Mouse (Mus musculus) lung, postnatal 0 days (tissue): Measurements from ENCODE around the gene Lpar5. TPM values are rescaled to one million over a fixed set of nuclear protein-coding genes. Genes with fewer than 3 reads are reported as not detected.

Experiments
- ATAC-seq: fragments of 200-750 bp; cut with Nextera tagmentation; 2 replicates; pipeline ENCODE4 v1.8.0; 2017; ENCODE audit warnings: moderate library complexity
- DNase-seq: peaks from one replicate; pipeline ENCODE4 v3.0.0-alpha.2; 2016; ENCODE audit warnings: low spot score
- H3K27ac ChIP-seq: fragments of 300-500 bp; sonication (generic); 2 replicates; pipeline ENCODE4 v1.5.1; 2014; ENCODE audit warnings: antibody characterized with exemption, mild to moderate bottlenecking, low read length, mixed read lengths
- H3K27me3 ChIP-seq: fragments of 300-500 bp; sonication (generic); replicated peaks from 2 replicates; pipeline ENCODE4 v1.6.1; 2014; ENCODE audit warnings: low read length, mixed read lengths; ENCODE audit not compliant: insufficient read depth
- H3K36me3 ChIP-seq: fragments of 300-500 bp; sonication (generic); 2 replicates; pipeline ENCODE4 v1.6.1; 2014; ENCODE audit warnings: low read length, mixed read lengths; ENCODE audit not compliant: insufficient read depth
- H3K4me1 ChIP-seq: fragments of 300-500 bp; sonication (generic); 2 replicates; pipeline ENCODE4 v1.6.1; 2014; ENCODE audit warnings: antibody characterized with exemption, low read depth, low read length, mixed read lengths; ENCODE audit not compliant: insufficient read depth
- H3K4me2 ChIP-seq: fragments of 300-500 bp; sonication (generic); replicated peaks from 2 replicates; pipeline ENCODE4 v1.6.1; 2014; ENCODE audit warnings: low read depth, mild to moderate bottlenecking, low read length, moderate library complexity, mixed read lengths
- H3K4me3 ChIP-seq: fragments of 300-500 bp; sonication (generic); 2 replicates; pipeline ENCODE4 v1.5.1; 2014; ENCODE audit warnings: low read depth, low read length
- H3K9ac ChIP-seq: fragments of 300-500 bp; sonication (generic); replicated peaks from 2 replicates; pipeline ENCODE4 v1.6.1; 2014; ENCODE audit warnings: low read depth, mild to moderate bottlenecking
- H3K9me3 ChIP-seq: fragments of 300-500 bp; sonication (generic); 2 replicates; pipeline ENCODE4 v1.6.1; 2016; ENCODE audit warnings: low read length, mixed read lengths
- CTCF ChIP-seq: IDR thresholded peaks from 2 replicates; pipeline ENCODE4 v1.5.1; 2016; ENCODE audit warnings: antibody characterized with exemption, mild to moderate bottlenecking
- EP300 ChIP-seq: IDR thresholded peaks from 2 replicates; pipeline ENCODE4 v1.6.1; 2016; ENCODE audit warnings: antibody characterized with exemption, mild to moderate bottlenecking, control low read depth
- WGBS: fragments of 180-500 bp; shearing (Covaris S2); extraction: QIAGEN DNeasy Blood & Tissue Kit; methylation state at CpG from one replicate; pipeline ENCODE4 v1.1.7; 2014; 5-methylcytosine and 5-hydroxymethylcytosine counted together
- polyA plus RNA-seq: library from polyadenylated mRNA; unstranded; fragments of >200 nt; fragmentation: Nextera tagmentation; extraction: Ambion mirVana; gene quantifications from 2 replicates; pipeline ENCODE4 v1.2.1, GENCODE M21; 2015

The Lpar5 gene
- polyA plus RNA-seq, 1 experiment from 2014 or later, result 0.44 TPM

GRCm38 (mm10) chr6:125089521-125090321 is 22.0 kb downstream of the Lpar5 start:
- WGBS, result 4% methylated on average over 15 of the region's 15 CpGs
- H3K9ac ChIP-seq, result no peak overlapping the region; the same call in 1 of the 2 replicates
- H3K4me3 ChIP-seq, result no peak overlapping the region
- H3K27me3 ChIP-seq, result no peaks in the 10 kb centered on the region
- H3K27ac ChIP-seq, result peak overlapping the region; percentile 84
- peak; percentile 89 for DNase-seq
- peak; percentile 73 for ATAC-seq
- peaks cover 5% of the 10 kb centered on the region for H3K4me1 ChIP-seq
- TF ChIP-seq EP300, result peak; percentile 31; the same call in 1 of the 2 replicates
- TF ChIP-seq CTCF, result no peak
- no peaks in the 10 kb centered on the region for H3K36me3 ChIP-seq
- no peaks in the 10 kb centered on the region for H3K9me3 ChIP-seq
- H3K4me2 ChIP-seq, result peak overlapping the region; percentile 49

GRCm38 (mm10) chr6:125090341-125091085 is 22.8 kb downstream of the Lpar5 start:
- WGBS, result 51% methylated on average over 10 of the region's 10 CpGs
- ATAC-seq, result no peak
- Histone ChIP-seq H3K27ac (peak overlapping the region; percentile 84), H3K36me3 (no peaks in the 10 kb centered on the region), H3K27me3 (no peaks in the 10 kb centered on the region), H3K4me2 (peak overlapping the region; percentile 49), H3K4me3 (no peak overlapping the region), H3K9me3 (no peaks in the 10 kb centered on the region), H3K9ac (no peak overlapping the region), H3K4me1 (peaks cover 5% of the 10 kb centered on the region)
- DNase-seq, result no peak
- TF ChIP-seq CTCF (0 out of 2 replicates have a peak, but pooled peaks have one; percentile 3), EP300 (no peak)

GRCm38 (mm10) chr6:125092372-125092771 is 24.7 kb downstream of the Lpar5 start:
- no peak overlapping the region for H3K9ac ChIP-seq
- no peaks in the 10 kb centered on the region for H3K9me3 ChIP-seq
- no peaks in the 10 kb centered on the region for H3K36me3 ChIP-seq
- H3K4me1 ChIP-seq, result peaks cover 6% of the 10 kb centered on the region
- ATAC-seq, result no peak
- no peak overlapping the region for H3K4me3 ChIP-seq
- no peak for TF ChIP-seq CTCF
- TF ChIP-seq EP300, result no peak
- no peak overlapping the region for H3K4me2 ChIP-seq
- DNase-seq, result no peak
- H3K27ac ChIP-seq, result no peak overlapping the region
- 80% methylated on average over 5 of the region's 5 CpGs for WGBS
- H3K27me3 ChIP-seq, result no peaks in the 10 kb centered on the region

- ATAC-seq, result no peak
- Histone ChIP-seq H3K9ac (no peak overlapping the region), H3K4me2 (no peak overlapping the region), H3K4me1 (peaks cover 25% of the 10 kb centered on the region), H3K36me3 (no peaks in the 10 kb centered on the region), H3K4me3 (no peak overlapping the region), H3K27me3 (no peaks in the 10 kb centered on the region), H3K9me3 (no peaks in the 10 kb centered on the region), H3K27ac (peak overlapping the region; percentile 93)
- DNase-seq, result no peak
- no peak for TF ChIP-seq CTCF
- TF ChIP-seq EP300, result no peak
- WGBS, result 33% methylated on average over 3 of the region's 3 CpGs
Observed at GRCm38 (mm10) chr6:125094843-125095242, 27.1 kb downstream of the Lpar5 start.

- H3K27me3 ChIP-seq, result no peaks in the 10 kb centered on the region
- H3K36me3 ChIP-seq, result peaks cover 7% of the 10 kb centered on the region; the same call in 1 of the 2 replicates
- DNase-seq, result peak; percentile 96
- H3K27ac ChIP-seq, result peak within 1 kb of the TSS; percentile 93
- H3K4me1 ChIP-seq, result peaks cover 20% of the 10 kb centered on the region
- H3K4me3 ChIP-seq, result peak within 1 kb of the TSS; percentile 82
- H3K9ac ChIP-seq, result peak within 1 kb of the TSS; percentile 77
- H3K4me2 ChIP-seq, result peak within 1 kb of the TSS; percentile 88
- WGBS, result 3% methylated on average over 31 of the region's 45 CpGs
- no peaks in the 10 kb centered on the region for H3K9me3 ChIP-seq
- peak; percentile 44; the same call in 1 of the 2 replicates for TF ChIP-seq EP300
- TF ChIP-seq CTCF, result no peak
- ATAC-seq, result peak; percentile 84
Observed at GRCm38 (mm10) chr6:125095391-125096278, 27.9 kb downstream of the Lpar5 start, which contains the start of gene Chd4. Gene Chd4 (plus strand): TSS chr6:125095981.
